Mouse (Mus musculus): ENCODE data around the gene Galnt17. TPM values are rescaled to one million over a fixed set of nuclear protein-coding genes. Genes with fewer than 3 reads are reported as not detected.

Gene Galnt17
- polyA plus RNA-seq, 1 experiment from 2014 or later: 1.2 TPM

- no peak for DNase-seq (ENCODE audit: low spot score)
- H3K4me1 ChIP-seq: no peaks in the 10 kb centered on the region
- no peaks in the 10 kb centered on the region for H3K9me3 ChIP-seq (replicated peaks)
- no peaks in the 10 kb centered on the region for H3K27me3 ChIP-seq (ENCODE audit: low read depth, poor library complexity, severe bottlenecking)
- no peaks in the 10 kb centered on the region for H3K36me3 ChIP-seq
- no peak overlapping the region for H3K4me3 ChIP-seq
- H3K27ac ChIP-seq (replicated peaks): no peak overlapping the region
- 87% methylated on average over 7 of the region's 7 CpGs for WGBS
Observed at GRCm38 (mm10) chr5:131007198-131007597, 301.1 kb downstream of the Galnt17 start.

- WGBS: 90% methylated on average over 3 of the region's 3 CpGs
- Histone ChIP-seq H3K9me3 (replicated peaks) (no peaks in the 10 kb centered on the region), H3K4me3 (no peak overlapping the region), H3K36me3 (no peaks in the 10 kb centered on the region), H3K27ac (replicated peaks) (no peak overlapping the region), H3K27me3 (ENCODE audit: low read depth, poor library complexity, severe bottlenecking) (no peaks in the 10 kb centered on the region), H3K4me1 (no peaks in the 10 kb centered on the region)
- DNase-seq (ENCODE audit: low spot score): no peak
Observed at GRCm38 (mm10) chr5:131006524-131006923, 301.8 kb downstream of the Galnt17 start.

- Histone ChIP-seq H3K27ac (replicated peaks) (no peak overlapping the region), H3K27me3 (ENCODE audit: low read depth, poor library complexity, severe bottlenecking) (no peaks in the 10 kb centered on the region), H3K36me3 (no peaks in the 10 kb centered on the region), H3K4me1 (no peaks in the 10 kb centered on the region), H3K4me3 (no peak overlapping the region), H3K9me3 (replicated peaks) (no peaks in the 10 kb centered on the region)
- no peak for DNase-seq (ENCODE audit: low spot score)
- WGBS: 90% methylated on average over 2 of the region's 2 CpGs
Observed at GRCm38 (mm10) chr5:131000572-131000971, 307.7 kb downstream of the Galnt17 start.

GRCm38 (mm10) chr5:130979321-130979720, 329.0 kb downstream of the Galnt17 start:
- WGBS: 87% methylated on average over 8 of the region's 8 CpGs
- DNase-seq (ENCODE audit: low spot score): no peak
- H3K4me3 ChIP-seq: no peak overlapping the region
- no peaks in the 10 kb centered on the region for H3K36me3 ChIP-seq
- H3K27ac ChIP-seq (replicated peaks): no peak overlapping the region
- no peaks in the 10 kb centered on the region for H3K27me3 ChIP-seq (ENCODE audit: low read depth, poor library complexity, severe bottlenecking)
- 0 out of 2 replicates have a peak, but pooled peaks cover 4% of the 10 kb centered on the region for H3K9me3 ChIP-seq (replicated peaks)
- H3K4me1 ChIP-seq: no peaks in the 10 kb centered on the region

- Histone ChIP-seq H3K27ac (replicated peaks) (no peak overlapping the region), H3K4me1 (no peaks in the 10 kb centered on the region), H3K36me3 (no peaks in the 10 kb centered on the region), H3K9me3 (replicated peaks) (0 out of 2 replicates have a peak, but pooled peaks cover 4% of the 10 kb centered on the region), H3K27me3 (ENCODE audit: low read depth, poor library complexity, severe bottlenecking) (no peaks in the 10 kb centered on the region), H3K4me3 (no peak overlapping the region)
- 73% methylated on average over 2 of the region's 2 CpGs for WGBS
- DNase-seq (ENCODE audit: low spot score): no peak
Observed at GRCm38 (mm10) chr5:130978871-130979270, 329.4 kb downstream of the Galnt17 start.

- H3K4me3 ChIP-seq: no peak overlapping the region
- no peaks in the 10 kb centered on the region for H3K27me3 ChIP-seq (ENCODE audit: low read depth, poor library complexity, severe bottlenecking)
- H3K9me3 ChIP-seq (replicated peaks): 0 out of 2 replicates have a peak, but pooled peaks cover 4% of the 10 kb centered on the region
- H3K27ac ChIP-seq (replicated peaks): no peak overlapping the region
- no peaks in the 10 kb centered on the region for H3K36me3 ChIP-seq
- no peaks in the 10 kb centered on the region for H3K4me1 ChIP-seq
- 92% methylated on average over 3 of the region's 3 CpGs for WGBS
- DNase-seq (ENCODE audit: low spot score): no peak
Observed at GRCm38 (mm10) chr5:130977999-130978398, 330.3 kb downstream of the Galnt17 start.

GRCm38 (mm10) chr5:130952361-130952760, 355.9 kb downstream of the Galnt17 start:
- DNase-seq (ENCODE audit: low spot score): no peak
- Histone ChIP-seq H3K27ac (replicated peaks) (no peak overlapping the region), H3K4me1 (peaks cover 11% of the 10 kb centered on the region), H3K4me3 (no peak overlapping the region), H3K36me3 (no peaks in the 10 kb centered on the region), H3K9me3 (replicated peaks) (no peaks in the 10 kb centered on the region; the same call in 1 of the 2 replicates), H3K27me3 (ENCODE audit: low read depth, poor library complexity, severe bottlenecking) (no peaks in the 10 kb centered on the region)
- 95% methylated on average over 7 of the region's 7 CpGs for WGBS

- Histone ChIP-seq H3K27me3 (ENCODE audit: low read depth, poor library complexity, severe bottlenecking) (no peaks in the 10 kb centered on the region), H3K36me3 (no peaks in the 10 kb centered on the region), H3K4me3 (no peak overlapping the region), H3K4me1 (peaks cover 11% of the 10 kb centered on the region), H3K27ac (replicated peaks) (no peak overlapping the region; the same call in 1 of the 2 replicates), H3K9me3 (replicated peaks) (no peaks in the 10 kb centered on the region; the same call in 1 of the 2 replicates)
- 40% methylated on average over 6 of the region's 6 CpGs for WGBS
- DNase-seq (ENCODE audit: low spot score): peak; percentile 39
Observed at GRCm38 (mm10) chr5:130950894-130951400, 357.4 kb downstream of the Galnt17 start.

GRCm38 (mm10) chr5:130950421-130950820, 357.9 kb downstream of the Galnt17 start:
- peak; percentile 52 for DNase-seq (ENCODE audit: low spot score)

GRCm38 (mm10) chr5:130949710-130950109, 358.6 kb downstream of the Galnt17 start:
- peaks cover 11% of the 10 kb centered on the region for H3K4me1 ChIP-seq
- no peak for DNase-seq (ENCODE audit: low spot score)
- H3K9me3 ChIP-seq (replicated peaks): no peaks in the 10 kb centered on the region; the same call in 1 of the 2 replicates
- no peaks in the 10 kb centered on the region for H3K27me3 ChIP-seq (ENCODE audit: low read depth, poor library complexity, severe bottlenecking)
- H3K4me3 ChIP-seq: no peak overlapping the region
- no peak overlapping the region; the same call in 1 of the 2 replicates for H3K27ac ChIP-seq (replicated peaks)
- H3K36me3 ChIP-seq: no peaks in the 10 kb centered on the region
- 73% methylated on average over 1 of the region's 1 CpGs for WGBS

More at GRCm38 (mm10) chr5:130950421-130950820, 357.9 kb downstream of the Galnt17 start:
- H3K4me3 ChIP-seq: no peak overlapping the region
- H3K27ac ChIP-seq (replicated peaks): no peak overlapping the region
- H3K27me3 ChIP-seq (ENCODE audit: low read depth, poor library complexity, severe bottlenecking): no peaks in the 10 kb centered on the region
- H3K4me1 ChIP-seq: peaks cover 11% of the 10 kb centered on the region
- 29% methylated on average over 4 of the region's 4 CpGs for WGBS
- H3K9me3 ChIP-seq (replicated peaks): no peaks in the 10 kb centered on the region; the same call in 1 of the 2 replicates
- H3K36me3 ChIP-seq: no peaks in the 10 kb centered on the region

- H3K27ac ChIP-seq (replicated peaks): peak overlapping the region; percentile 80
- H3K4me3 ChIP-seq: no peak overlapping the region
- H3K4me1 ChIP-seq: peaks cover 26% of the 10 kb centered on the region
- no peaks in the 10 kb centered on the region for H3K9me3 ChIP-seq (replicated peaks)
- DNase-seq (ENCODE audit: low spot score): peak; percentile 28
- 28% methylated on average over 4 of the region's 4 CpGs for WGBS
- H3K36me3 ChIP-seq: no peaks in the 10 kb centered on the region
- H3K27me3 ChIP-seq (ENCODE audit: low read depth, poor library complexity, severe bottlenecking): peaks cover 38% of the 10 kb centered on the region
Observed at GRCm38 (mm10) chr5:130938911-130939608, 369.2 kb downstream of the Galnt17 start.

- H3K27me3 ChIP-seq (ENCODE audit: low read depth, poor library complexity, severe bottlenecking): peaks cover 34% of the 10 kb centered on the region
- H3K4me3 ChIP-seq: peak overlapping the region; percentile 21
- H3K36me3 ChIP-seq: no peaks in the 10 kb centered on the region
- peak; percentile 87 for DNase-seq (ENCODE audit: low spot score)
- 1% methylated on average over 7 of the region's 7 CpGs for WGBS
- peaks cover 26% of the 10 kb centered on the region for H3K4me1 ChIP-seq
- peak overlapping the region; percentile 80 for H3K27ac ChIP-seq (replicated peaks)
- no peaks in the 10 kb centered on the region for H3K9me3 ChIP-seq (replicated peaks)
Observed at GRCm38 (mm10) chr5:130938274-130938741, 370.0 kb downstream of the Galnt17 start.

GRCm38 (mm10) chr5:130930999-130931398, 377.3 kb downstream of the Galnt17 start:
- no peak overlapping the region for H3K27ac ChIP-seq (replicated peaks)
- H3K27me3 ChIP-seq (ENCODE audit: low read depth, poor library complexity, severe bottlenecking): no peaks in the 10 kb centered on the region
- 71% methylated on average over 1 of the region's 1 CpGs for WGBS
- no peaks in the 10 kb centered on the region for H3K36me3 ChIP-seq
- H3K9me3 ChIP-seq (replicated peaks): no peaks in the 10 kb centered on the region
- H3K4me1 ChIP-seq: no peaks in the 10 kb centered on the region
- no peak overlapping the region for H3K4me3 ChIP-seq
- no peak for DNase-seq (ENCODE audit: low spot score)

All from midbrain, embryonic 10.5 days (tissue).